Mouse (Mus musculus) cerebellum, adult 18-20 months (tissue): ENCODE data around the gene Rpn1.

Experiments
- DNase-seq, 2 experiments: peaks; one replicate each; pipeline ENCODE4 v3.0.0; 2021

Gene Rpn1

DNA sequence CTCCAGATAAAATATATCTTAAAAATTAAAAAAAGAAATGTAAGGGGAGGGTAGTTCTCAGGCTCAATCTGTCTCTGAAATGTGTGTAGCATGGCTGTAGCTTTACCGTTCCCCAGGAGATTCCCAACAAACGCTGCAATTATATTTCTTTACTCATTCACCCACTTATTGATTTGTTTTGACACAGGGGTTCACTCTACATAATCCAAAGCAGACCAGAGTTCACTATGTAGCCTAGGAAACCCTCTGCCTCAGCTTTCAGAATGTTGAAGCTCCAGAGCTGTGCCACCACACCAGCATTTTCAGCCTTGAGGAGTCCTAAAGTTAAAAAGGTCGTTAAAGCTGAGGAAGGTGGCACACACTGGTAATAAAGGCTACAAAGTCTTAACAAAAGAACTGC is 18.3 kb upstream of the Rpn1 start:
- no peak for DNase-seq

DNA sequence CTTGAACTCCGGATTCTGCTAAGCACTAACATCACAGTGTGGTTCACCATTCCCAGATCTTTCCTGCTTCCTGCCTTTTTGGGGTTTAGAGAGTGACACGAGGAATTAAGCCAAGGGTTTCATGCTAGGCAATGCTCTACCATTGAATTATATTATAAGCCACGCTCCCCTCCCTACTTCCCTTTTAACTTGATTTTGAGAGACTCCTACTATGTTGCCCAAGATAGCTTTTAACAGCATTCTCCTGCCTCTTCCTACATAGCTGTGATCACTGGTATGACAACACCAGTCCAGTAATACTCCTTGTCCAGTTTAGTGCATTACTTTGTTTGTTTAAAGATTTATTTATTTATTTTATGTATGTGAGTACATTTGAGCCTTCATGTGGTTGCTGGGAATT is 16.6 kb upstream of the Rpn1 start:
- no peak for DNase-seq

DNA sequence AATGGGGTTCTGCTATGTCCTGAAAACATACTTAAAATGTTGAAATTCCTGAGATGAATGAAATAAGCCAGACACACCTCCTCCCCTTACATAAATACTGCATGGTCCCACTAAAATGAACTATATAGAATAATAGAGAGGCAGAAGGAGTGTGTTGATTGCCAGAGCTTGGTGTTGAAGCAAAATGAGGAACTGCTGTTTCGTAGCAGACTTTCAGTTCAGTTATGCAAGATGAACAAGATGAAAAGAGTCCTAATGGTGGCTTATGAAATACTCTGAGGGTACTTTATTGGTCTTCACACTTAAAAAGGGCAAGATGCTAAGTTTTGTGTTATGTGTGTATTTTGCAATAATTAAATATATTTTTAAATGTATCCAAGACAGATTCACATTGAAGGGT is 15.5 kb upstream of the Rpn1 start:
- no peak for DNase-seq

DNA sequence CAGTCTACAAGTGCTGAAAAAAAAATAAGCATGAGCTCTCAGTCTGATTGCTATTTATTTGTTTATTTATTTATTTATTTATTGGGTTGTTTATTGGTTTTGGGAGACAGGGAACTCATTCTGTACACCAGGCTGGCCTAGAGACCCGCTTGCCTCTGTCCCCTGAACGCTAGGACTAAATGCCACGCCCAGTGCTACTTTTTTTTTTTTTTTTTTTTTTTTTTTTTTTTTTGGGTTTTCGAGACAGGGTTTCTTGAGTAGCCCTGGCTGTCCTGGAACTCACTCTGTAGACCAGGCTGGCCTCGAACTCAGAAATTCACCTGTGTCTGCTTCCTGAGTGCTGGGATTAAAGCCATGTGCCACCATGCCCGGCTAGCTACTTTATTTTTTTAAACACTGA is 13.8 kb upstream of the Rpn1 start:
- no peak for DNase-seq

DNA sequence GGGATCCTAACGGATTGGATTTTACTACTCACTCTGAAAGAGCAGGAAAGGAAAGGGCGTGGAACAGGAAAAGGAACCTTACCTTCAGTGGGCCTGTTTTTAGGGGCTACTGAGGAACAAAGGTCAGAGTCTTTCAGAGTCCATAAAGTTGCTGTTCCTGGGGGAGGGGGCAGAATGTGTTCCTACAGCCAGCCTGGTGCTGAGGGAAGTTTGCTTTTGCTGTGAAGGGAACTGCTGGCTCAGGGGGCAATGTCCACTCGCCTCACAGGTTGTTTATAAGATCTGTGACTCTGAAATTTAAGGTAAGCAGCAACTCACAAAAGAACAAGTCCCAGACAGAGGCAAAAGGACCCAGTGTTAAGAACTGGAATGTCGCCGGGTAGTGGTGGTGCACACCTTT is 13.1 kb upstream of the Rpn1 start:
- no peak for DNase-seq

DNA sequence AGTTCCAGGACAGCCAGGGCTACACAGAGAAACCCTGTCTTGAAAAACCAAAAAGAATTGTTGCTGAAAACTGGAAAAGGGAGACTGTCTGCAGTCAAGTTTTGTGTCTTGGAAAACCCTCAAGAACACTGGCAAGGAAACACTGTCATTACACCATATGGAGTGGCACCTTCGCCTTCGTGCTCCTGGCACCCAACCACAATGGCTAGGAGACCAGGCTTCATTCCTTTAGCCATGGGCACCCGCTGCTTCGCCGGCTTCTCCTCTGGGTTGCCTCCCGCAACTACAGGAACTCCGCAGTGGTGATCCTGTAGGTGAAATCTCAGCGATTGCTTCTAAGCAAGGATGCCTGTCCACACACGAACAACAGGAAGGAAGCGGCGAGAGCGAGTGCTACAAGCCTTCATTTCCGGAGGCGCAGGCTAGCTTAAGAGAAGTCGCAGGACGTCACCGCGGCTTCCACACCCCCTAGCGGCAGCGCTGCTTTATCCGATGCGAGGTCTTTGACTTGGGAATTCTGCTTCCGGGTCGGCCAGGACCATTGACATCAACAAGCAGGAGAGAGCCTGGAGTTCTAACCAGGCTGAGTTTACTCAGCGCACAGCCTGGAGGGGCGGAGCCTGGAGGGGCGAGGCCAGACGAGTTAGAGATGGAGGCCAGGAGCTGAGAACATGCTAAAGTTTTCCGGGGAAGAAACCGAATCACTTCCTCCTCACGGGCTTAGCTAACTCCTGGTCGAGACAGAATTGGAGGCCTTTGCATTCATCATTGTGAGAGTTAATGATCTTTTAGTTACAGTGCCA is 9.3 kb upstream of the Rpn1 start:
- DNase-seq = peak; percentile 92 to 94

DNA sequence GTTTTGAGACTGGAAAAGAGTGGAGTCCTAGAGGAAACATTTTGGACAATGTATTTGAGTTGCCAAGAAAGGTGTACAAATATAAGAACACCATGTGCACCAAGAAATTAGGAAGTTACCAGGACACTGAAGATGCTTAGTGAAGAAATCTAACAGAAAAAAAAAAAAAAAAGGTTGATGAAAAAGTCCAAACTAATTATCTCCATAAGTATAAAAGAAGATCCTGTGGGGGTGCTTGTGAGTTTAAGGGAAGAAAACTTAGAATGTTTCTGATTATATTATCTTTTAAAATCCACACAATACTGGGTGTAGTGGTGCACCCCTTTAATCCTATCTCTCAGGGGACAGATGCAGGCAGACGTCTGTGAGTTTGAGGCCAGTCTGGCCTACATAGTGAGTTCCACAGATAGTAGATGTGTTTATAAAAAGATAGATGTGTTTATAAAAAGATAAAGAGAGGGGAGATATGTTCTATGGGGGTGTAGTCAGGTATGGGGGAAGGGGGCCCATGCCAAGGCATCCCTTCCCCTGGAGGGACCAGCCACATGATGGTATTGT is 8.2 kb upstream of the Rpn1 start:
- DNase-seq = no peak

DNA sequence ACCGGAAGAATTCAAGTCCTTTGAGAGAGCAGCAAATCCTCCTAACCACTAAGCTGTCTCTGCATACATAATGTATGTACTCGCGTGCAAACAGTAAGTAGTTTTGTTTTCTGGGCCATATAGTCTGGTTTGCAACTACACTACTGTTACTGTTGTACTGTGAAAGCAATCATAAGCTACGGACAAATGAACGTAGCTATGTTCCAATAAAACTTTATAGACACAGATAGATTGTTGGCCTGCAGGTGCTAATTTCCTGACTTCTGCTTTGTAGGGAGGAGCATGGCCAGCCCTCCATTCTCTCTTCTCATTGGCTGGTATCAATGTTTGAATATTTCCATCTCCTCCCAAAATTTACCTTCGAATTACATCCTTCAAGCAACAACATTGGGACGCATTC is 1.2 kb upstream of the Rpn1 start:
- DNase-seq = no peak

DNA sequence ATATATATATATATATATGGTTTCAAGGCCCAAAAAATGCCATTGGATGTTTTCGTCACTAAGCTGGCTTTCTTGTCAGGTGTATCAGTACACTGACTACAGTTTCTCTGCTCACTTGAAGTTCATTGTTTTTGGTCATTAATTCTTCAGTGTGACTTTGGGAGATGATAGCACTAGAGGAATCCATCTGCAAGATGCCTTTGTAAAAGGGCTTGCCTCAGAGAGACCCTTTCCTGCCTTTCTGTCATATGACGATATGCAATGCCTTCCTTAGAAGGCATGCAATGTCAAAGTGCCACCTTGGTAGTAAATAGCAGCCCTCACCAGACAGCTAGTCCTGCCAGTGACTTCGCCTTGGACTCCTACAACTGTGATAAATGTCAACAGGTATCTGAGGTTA is 610 bp upstream of the Rpn1 start:
- DNase-seq = no peak

DNA sequence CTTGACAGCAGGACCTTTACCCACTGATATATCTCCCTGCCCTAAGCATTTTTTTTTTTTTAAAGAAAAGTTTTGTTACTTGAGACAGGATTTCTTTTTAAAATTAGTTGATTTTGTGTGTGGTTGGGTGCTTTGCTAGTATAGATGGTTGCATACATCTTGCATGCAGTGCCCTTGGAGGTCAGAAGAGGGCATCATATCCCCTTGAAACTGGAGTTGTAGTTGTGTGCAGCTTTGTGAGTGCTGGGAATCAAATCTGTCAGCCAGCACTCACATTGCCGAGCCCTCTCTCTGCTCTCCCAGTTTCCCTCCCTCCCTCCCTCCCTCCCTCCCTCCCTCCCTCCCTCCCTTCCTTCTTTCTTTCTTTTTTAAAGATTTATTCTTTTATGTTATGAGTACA is 4.7 kb downstream of the Rpn1 start:
- no peak for DNase-seq

DNA sequence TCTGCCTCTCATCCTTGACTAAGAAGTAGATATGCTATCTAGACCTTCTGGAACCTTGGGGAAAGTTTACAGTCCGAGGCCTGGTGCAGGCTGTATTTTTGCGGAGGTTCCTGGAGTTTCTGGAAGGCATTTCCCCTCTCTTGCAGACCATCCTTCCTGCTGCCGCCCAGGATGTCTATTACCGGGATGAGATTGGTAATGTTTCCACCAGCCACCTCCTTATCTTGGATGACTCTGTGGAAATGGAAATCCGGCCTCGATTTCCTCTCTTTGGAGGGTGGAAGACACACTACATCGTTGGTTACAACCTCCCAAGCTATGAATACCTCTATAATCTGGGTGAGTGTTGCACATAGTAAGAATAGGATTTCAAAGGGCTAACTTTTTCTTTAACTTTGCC is 11.1 kb downstream of the Rpn1 start:
- DNase-seq = no peak

DNA sequence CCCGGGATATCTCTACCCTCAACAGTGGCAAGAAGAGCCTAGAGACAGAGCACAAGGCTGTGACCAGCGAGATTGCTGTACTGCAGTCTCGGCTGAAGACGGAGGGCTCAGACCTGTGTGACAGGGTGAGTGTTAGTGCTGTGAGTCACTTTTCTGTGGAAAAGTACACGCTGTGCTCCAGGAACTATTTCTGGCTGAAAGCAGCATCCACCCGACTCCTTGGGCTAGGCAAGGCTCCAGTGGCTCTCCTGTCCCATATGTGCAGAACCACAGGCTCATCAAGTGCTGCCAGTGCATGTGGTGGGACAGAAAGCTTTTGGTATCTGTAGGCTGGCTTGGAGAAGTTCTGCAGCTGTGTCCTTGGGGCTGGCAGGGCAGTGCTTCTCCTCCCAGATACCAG is 17.8 kb downstream of the Rpn1 start:
- DNase-seq = no peak

DNA sequence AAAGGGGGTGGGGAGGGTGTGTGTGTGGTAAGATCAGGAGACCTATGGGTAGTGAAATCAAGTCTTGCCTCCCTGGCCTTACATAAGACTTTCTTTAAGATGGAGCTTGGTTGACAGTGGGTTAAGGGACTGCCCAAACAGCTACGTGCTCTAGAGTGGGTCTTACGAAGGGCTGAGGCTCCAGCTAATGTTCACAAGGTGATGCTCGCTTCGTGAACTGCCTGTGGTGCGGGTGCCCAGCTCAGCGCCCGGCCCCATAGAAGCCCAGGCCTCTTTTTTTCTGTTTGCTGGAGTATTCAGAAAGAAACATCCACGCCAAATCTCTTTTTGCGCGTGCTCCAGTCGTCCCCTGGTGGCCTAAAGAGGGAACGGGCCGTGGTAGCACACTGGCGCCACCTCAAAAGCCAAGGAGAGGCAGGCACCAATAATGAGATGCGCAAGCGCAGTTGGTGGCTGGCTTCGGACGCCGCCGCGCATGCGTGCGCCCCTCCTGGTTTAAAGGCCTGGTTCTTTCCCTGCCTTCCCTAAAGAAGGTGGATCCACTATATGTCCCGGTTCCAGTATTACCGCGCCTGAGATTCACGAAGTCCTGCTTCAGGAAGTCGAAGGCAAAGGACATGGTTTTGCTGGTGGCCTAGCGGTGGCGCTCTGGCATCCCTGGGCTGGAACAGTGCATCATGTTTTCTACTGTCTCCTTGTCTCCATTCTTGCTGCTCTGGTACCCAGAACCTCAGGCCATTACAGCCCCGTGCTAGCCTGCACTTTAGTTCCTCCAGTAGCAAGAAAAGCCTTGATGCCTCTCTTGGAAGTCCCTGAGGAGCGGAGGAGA is 21.7 kb downstream of the Rpn1 start:
- DNase-seq = peak; percentile 93 to 95

DNA sequence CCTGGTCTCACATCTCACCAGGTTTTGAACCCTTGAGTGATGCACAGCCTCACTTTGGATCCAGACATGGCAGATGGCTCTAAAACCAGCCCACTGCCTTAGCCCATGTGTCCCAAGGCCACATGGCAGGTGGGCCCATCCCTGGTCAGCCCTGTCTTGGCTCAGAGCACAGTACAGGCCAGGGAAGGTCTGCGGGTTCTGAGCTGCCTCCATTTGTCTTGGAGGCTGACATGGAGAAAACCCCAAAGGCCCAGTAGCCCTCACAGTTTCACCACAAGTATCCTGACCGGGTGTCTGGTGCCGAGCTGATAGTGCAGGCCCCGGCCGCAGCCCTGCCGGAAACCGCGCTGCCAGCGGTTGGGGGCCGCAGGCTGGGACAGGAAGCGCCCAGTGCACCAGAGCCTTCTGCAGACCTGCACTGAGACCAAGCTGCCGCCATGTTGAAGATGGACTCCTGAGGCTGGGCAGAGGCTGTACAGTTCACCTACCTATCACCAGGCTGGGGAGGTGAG is 22.4 kb downstream of the Rpn1 start:
- peak in 1 of 2 experiments; percentile 25 for DNase-seq

DNA sequence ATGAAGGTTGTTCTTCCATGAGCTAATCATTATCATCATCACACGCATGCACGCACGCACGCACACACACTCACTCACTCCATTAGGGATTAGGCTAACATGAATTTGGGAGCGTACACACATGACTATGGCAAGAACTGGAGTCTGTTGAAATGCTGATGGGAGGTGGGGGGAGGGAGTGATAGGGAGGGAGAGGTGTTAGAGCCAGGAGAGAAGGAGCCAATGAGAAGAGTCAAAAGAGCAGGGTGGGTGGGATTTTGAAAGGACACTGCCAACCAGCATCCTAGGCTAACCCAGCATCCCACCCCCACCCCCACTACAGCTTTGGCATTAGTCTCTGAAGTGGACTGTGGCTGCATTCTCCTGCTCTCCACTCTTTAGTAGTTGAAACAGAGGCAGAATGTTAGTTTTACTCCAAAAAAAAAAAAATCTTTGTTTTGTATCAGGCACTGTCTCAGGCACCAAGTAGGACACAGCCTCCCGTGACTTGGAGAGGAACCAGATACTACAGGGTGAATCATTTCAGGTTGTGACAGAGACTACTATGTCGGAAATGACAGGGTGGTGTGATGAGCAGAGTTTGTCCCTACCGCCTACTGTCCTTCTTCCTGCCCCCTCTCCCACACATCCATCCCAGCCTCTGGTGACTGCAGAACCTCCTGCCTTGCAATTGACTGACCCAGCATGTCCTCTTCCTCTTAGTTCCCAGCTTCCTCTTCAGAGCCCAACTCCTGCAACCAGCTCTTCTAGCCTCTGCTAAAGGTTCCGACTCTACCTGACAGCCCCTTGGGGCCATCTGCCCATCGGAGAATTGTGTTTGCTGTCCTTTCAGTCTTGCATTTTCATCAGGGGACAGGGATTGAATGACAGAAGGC is 23.6 kb downstream of the Rpn1 start:
- DNase-seq = no peak

DNA sequence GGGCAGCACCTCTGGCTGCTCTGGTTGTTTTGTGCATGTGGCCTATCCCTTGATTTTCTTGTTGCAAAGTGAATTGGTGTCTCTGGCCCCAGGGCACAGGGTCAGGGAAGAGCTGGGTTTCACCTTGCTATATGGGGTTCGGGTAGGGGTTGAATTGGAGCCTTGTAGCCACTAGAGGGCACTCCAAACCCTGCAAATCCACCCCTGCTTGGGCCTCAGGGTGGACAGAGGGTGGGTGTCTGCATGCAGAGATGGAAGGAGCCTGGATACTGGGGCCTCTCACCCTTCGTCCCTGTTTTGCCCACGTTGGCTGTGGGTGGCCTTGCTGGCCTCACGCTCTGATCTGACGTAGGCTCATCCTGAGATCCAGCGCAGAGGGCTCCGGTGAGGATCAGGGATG is 28.9 kb downstream of the Rpn1 start:
- peak; percentile 64 to 73 for DNase-seq

DNA sequence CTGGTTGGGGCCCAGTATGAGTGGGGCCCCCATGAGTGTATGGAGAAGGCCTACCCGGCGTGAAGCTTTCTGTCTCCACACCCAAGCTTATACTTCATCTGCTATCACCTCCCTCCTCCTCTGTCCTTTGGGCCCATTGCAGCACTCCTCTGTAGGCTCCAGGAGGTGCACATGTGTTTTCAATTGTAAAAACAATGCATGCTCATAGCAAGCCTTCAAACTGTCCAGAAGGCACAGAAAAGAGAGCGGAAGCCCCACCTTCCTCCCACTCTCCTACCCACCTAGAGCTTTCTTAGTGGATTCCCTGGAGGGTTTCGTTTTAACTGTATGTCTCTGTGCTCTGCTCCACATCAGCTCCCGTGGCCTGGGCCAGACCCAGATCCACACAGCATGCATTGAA is 30.1 kb downstream of the Rpn1 start:
- DNase-seq = no peak

DNA sequence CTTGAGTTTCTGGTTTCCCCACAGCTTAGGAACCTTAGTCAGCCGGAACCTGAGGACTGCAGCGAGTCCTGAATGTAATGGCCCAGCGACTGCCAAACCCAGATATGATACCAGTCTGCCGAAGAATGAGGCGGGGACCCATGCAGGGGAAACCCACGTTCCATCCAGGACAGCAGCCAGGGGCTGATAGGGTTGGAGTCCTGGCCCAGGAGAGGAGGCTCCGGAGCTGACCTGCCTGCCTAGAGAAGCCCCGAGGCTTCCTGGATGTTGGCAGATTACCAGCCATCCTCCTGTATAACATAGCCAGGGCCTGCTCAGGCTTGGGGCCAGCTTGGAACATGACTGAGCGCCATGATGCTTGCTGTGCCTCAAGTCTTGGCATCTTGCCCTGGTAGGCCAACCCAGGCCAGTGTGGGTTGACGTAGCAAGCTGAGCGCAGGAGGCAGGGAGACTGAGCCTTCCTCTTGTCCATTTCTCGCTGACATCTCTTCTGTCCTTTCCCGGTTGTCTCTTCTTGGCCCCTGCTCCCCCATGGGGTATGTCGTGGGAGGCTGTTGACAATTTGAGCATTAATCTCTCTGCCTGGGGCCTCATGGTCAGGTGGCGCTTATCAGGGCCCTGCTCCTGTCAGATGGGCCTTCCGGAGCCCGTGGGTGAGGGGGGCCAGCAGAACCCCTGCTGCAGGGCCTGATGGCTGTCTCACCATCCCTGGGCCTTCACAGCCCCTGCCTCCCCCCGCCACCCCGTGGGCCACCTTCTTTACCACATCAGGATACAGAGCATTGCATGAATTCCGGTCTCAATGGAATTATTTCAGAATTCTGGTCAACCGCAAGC is 32.3 kb downstream of the Rpn1 start:
- DNase-seq = peak; percentile 81 to 84

DNA sequence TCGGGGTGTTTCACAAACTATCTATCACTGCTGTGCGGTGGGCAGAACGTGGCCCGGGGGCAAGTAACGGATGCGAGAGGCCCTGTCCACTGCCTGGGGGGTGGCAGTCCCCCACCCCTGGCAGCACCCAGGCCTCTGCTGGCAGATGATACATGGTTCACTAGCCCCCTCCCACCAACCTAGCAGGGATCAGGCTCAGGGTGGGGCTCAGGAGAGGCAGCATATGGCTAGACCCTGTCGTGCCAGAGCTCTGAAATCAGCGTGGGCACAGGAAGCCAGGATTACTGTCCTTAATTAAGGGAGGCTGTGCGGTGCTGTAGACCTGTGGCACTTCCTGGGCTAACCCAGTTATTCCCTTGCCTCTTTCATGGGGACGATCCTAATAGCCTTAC is 32.9 kb downstream of the Rpn1 start:
- DNase-seq = peak in 1 of 2 experiments; percentile 19

DNA sequence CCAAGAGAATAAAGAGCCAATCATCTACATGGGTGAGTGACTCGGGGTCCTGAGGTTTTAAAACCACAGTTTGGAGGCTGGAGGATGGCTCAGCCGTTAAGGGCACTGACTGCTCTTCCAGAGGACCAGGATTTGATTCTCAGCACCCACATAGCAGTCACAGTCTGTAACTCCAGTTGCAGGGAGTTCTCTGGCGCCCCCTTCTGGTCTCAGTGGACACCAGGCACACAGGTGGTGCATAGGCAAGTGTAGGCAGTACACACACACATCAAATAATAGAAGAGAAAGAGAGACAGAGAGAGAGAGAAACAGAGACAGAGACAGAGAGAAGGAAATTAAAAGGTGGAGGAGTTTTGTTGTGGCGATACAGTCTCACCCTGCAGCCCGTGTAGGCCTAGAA is 35.0 kb downstream of the Rpn1 start:
- no peak for DNase-seq

DNA sequence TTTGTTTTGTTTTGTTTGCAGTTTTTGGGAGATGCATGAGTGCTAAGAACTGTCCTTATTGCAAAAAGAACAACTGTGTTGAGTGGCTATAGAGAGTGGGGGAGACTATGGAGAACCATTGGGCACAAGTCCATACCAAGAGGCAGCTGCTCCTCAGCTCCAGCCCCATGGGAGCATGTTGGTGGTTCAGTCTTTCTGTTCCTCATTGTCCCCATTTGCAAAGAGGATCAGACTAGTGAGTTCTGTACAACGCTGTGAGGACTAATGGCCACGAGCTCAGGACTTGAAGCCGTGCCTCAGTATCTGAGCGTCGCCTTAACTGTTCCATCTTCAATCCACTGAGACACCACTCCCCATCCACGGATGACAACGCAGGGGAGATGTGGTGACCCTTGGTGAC is 36.5 kb downstream of the Rpn1 start:
- no peak for DNase-seq

DNA sequence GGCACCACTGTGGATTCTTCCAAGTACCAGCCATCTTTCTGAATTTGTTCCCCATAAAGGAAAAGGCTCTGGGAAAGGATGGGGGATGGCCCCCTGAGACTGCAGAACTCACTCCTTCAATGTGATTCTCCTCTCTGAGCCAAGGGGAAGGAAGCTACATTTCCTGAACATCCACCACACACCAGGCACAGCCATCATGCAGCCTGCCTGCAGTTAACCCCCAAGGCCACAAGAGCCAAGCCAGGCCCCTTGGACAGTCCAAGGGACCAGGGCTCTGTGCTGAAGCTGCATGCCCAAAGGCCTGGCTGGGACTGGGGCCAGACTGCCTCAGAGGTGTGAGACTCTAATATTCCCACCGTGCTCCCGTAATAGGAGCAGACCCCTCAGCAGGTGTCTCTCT is 37.5 kb downstream of the Rpn1 start:
- no peak for DNase-seq
